Mouse (Mus musculus) gastrocnemius, adult 2 months (tissue): ENCODE results near the gene N4bp1. TPM values are rescaled to one million over a fixed set of nuclear protein-coding genes. Genes with fewer than 3 reads are reported as not detected.

Source experiments
- DNase-seq: peaks from one replicate; pipeline ENCODE4 v3.0.0; 2022
- H3K27ac ChIP-seq: fragments of 200-600 bp; 2 replicates; pipeline ENCODE4 v1.8.1; 2022; ENCODE audit warnings: mild to moderate bottlenecking
- H3K4me3 ChIP-seq: fragments of 200-600 bp; 2 replicates; pipeline ENCODE4 v1.8.1; 2022; ENCODE audit warnings: mild to moderate bottlenecking, moderate library complexity
- CTCF ChIP-seq: fragments of 200-600 bp; IDR thresholded peaks from 2 replicates; pipeline ENCODE4 v1.8.1; 2022; ENCODE audit warnings: antibody characterized with exemption, mild to moderate bottlenecking, moderate library complexity
- intact Hi-C: fragments of 180-260 bp; cut with DNase I; formaldehyde crosslinking; loops from one replicate; pipeline ENCODE4 v1.15.1; 2025
- total RNA-seq, 2 experiments: library from RNA; stranded (reverse); gene quantifications; 2 replicates each; pipeline ENCODE4 v1.2.3; 2021

N4bp1 gene
- total RNA-seq, 2 experiments from 2014 or later = 16.6 to 18.2 TPM

DNA sequence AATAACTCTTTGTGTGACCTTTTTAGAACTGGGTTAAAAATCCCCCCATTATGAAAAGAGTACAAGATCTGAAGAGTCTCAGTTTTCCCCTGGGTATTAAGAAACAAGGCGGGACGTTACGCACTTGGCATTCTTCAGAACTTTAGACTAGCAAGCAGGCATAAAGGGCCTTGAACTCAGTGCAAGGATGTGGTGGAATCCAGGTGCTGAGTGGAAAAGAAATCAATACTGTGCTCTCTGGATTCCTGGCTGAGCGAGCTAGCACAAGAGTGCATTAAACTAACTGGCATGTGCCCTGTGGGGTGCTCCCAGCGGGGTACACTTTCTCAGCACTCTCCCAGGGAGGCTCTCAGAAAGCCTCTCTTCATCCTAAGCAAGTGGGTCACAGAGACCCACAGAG, 122.3 kb downstream of the N4bp1 start:
- DNase-seq = no peak
- no peak for TF ChIP-seq CTCF
- Histone ChIP-seq H3K4me3 (no peak overlapping the region), H3K27ac (no peak overlapping the region)
- intact Hi-C loops = no loop called here

DNA sequence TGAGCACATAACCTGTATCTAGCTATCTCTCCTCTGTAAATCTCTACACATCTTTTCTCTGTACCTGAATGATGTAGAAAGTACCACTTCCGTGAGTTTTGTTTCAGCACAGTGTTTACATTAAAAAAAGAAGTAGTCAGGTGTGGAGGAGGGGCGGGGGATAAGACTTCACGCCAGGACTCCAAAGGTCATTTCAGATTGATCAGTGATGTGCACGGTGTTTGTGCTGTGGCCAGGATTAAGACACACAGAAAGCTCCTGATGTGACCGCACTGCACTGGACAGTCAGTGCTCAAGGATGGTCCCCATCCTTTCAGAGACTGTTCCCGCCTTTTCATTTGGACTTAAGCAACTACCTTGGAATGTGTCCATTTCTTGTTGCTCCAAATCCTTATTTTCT, 124.3 kb downstream of the N4bp1 start:
- no peak overlapping the region for H3K4me3 ChIP-seq
- DNase-seq = no peak
- intact Hi-C loops = no loop called here
- no peak overlapping the region for H3K27ac ChIP-seq
- TF ChIP-seq CTCF = no peak

DNA sequence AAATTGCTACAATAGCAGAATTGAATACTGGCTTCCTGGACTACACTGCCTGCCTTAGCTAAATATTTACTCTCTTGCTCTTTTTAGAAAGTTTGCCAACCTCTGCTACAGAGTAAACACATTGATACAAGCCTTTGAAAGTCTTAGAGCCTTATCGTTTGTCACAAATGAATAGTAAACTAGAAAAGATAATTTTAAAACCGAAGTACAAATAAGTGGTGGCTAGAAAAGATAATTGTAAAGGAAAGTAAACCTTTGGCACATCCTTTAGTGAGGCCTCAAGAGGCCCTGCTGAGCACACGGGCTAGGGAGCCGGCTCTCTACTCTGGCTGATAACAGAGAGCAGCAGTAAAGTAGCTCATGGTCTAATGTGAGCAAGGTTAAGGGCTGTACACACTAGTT, 126.0 kb downstream of the N4bp1 start:
- TF ChIP-seq CTCF = no peak
- H3K27ac ChIP-seq = no peak overlapping the region
- no peak overlapping the region for H3K4me3 ChIP-seq
- intact Hi-C loops = no loop called here
- no peak for DNase-seq

DNA sequence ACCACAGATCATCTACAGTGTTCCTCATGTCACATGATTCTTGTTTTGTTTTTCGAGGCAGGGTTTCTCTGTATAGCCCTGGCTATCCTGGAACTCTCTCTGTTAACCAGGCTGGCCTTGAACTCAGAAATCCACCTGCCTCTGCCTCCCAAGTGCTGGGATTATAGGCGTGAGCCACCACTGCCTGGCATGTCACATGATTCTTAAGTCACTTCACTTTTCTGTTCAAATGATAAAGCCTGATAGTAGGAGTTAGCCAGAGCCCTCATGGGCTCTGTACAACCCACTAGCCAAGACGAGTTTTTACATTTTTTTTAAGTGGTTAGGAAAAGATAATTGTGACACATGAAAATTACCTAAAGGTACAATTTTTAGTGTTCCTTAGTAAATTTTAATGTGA, 126.4 kb downstream of the N4bp1 start:
- H3K27ac ChIP-seq = no peak overlapping the region
- DNase-seq = no peak
- no peak for TF ChIP-seq CTCF
- intact Hi-C loops = no loop called here
- no peak overlapping the region for H3K4me3 ChIP-seq

Other genes with a start within 250 kb of the N4bp1 start
- 1 to 10 TPM; 4.9 to 5.3 TPM for gene Gm10638, start 139.6 kb downstream of the N4bp1 start, total RNA-seq
- gene Siah1a, start 139.3 kb downstream of the N4bp1 start, total RNA-seq = 10 to 100 TPM in 1 of 2 experiments, 1 to 10 TPM in 1; 9.6 to 14.9 TPM